In the genomic region with DNA sequence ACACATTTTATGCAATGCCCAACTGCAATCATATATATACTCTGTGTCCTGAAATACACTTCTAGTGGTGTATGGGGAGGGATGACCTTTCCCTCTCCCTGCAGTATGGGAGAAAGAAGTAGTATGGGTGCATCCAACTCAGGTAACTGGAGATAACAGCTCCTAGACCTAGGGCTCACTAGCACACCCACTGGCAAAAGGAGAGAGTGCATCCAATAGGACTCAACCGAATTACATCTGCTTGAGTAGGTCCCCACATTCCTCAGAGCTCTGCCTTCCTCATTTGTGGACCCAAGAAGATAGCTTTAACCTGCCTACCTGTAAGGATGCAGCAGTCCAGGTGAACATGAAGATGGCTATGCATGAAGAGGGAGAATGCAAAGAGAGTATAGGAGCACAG, we compare ENCODE assay signal across 9 mouse cellular contexts.
A peak's percentile ranks its signal among the peaks of the same experiment; 100 is the strongest.
DNase-seq lines count a peak whose midpoint lies in the region; ATAC-seq and TF ChIP-seq lines count a peak whose summit lies in the region.
"Had no signal": no experiment of that assay in that cellular context is flagged by ENCODE, and none has a peak within 500 bp of the region (broad histone marks: within the 10 kb centered on the region; RNA-seq: fewer than 3 reads in every experiment).

No protein-coding gene starts in this region.

- no peak for ATAC-seq in Patski
- no peak for ATAC-seq in erythroblast, adult 5-6 weeks (replicated peaks; ENCODE audit: low FRiP score, poor library complexity, severe bottlenecking)

- intact Hi-C loops in left cerebral cortex, postnatal 14 days (cut with DNase I) = no loop called here

- peak; percentile 22 for DNase-seq in cerebellum, adult 11 months
- DNase-seq in cerebellum, adult 11-12 months = no peak
- peak; percentile 16 to 17 for DNase-seq in left cerebral cortex, postnatal 14 days (ENCODE audit: low spot score in 2 of 2)
- DNase-seq in left cerebral cortex, adult 8-10 months (ENCODE audit: low spot score in 2 of 2) = no peak
- no peak for DNase-seq in Patski (ENCODE audit: low read depth, low spot score)
- peak; percentile 35 to 45 for DNase-seq in kidney, postnatal 4 days
- no peak for DNase-seq in adrenal gland, adult 8-10 months
- DNase-seq: layer of hippocampus, adult 9-11 months had no signal

- CTCF ChIA-PET in Patski (lab: Charles Lee) = interaction anchor here (1.1 kb wide), 1 partner anchor 11 kb away, joined by 3 read pairs; no protein-coding TSS in a partner anchor

- POLR2A ChIA-PET in Patski (lab: Charles Lee) = no interaction called here

- peak; percentile 39 for TF ChIP-seq CTCF in Patski (IDR thresholded peaks at IDR 0.05)

- H3K27me3 ChIP-seq in Patski = peaks cover 9% of the 10 kb centered on the region

- in situ Hi-C loops in Patski (cut with MboI; ENCODE audit: low pct_unique_long_range_greater_than_20kb) = no loop called here

Comparison
In these comparisons a context has a peak if more than half of its experiments do, and no peak if none do; other contexts are left out.
1. DNase-seq: peak in cerebellum, adult 11 months (single experiment), left cerebral cortex, postnatal 14 days (2 of 2) and kidney, postnatal 4 days (2 of 2); none in cerebellum, adult 11-12 months (single experiment), left cerebral cortex, adult 8-10 months (0 of 2), Patski (single experiment) and adrenal gland, adult 8-10 months (single experiment).